Mouse (Mus musculus) forebrain, embryonic 10.5 days (tissue): ENCODE data around the gene Gm28053. TPM values are rescaled to one million over a fixed set of nuclear protein-coding genes. Genes with fewer than 3 reads are reported as not detected.
"Not testable (repeated sequence)": the region's sequence is repeated elsewhere in the genome, so short reads cannot be mapped to it uniquely, and the experiment has no call there.

ENCODE experiments used
- DNase-seq: peaks from one replicate; pipeline ENCODE4 v3.0.0-alpha.2; 2017; ENCODE audit warnings: low spot score; ENCODE audit errors: extremely low spot score
- H3K27ac ChIP-seq: fragments of 300-500 bp; sonication (generic); 2 replicates; pipeline ENCODE4 v1.5.1; 2016; ENCODE audit warnings: mild to moderate bottlenecking
- H3K27me3 ChIP-seq: fragments of 300-500 bp; sonication (generic); 2 replicates; pipeline ENCODE4 v1.6.1; 2016; ENCODE audit warnings: mild to moderate bottlenecking; ENCODE audit not compliant: poor library complexity, severe bottlenecking
- H3K36me3 ChIP-seq: fragments of 300-500 bp; sonication (generic); replicated peaks from 2 replicates; pipeline ENCODE4 v1.6.1; 2016; ENCODE audit warnings: mild to moderate bottlenecking, moderate library complexity
- H3K4me1 ChIP-seq: fragments of 300-500 bp; sonication (generic); 2 replicates; pipeline ENCODE4 v1.6.1; 2016
- H3K4me3 ChIP-seq: fragments of 300-500 bp; sonication (generic); 2 replicates; pipeline ENCODE4 v1.5.1; 2016; ENCODE audit warnings: mild to moderate bottlenecking, moderate library complexity
- H3K9me3 ChIP-seq: fragments of 300-500 bp; sonication (generic); 2 replicates; pipeline ENCODE4 v1.6.1; 2016; ENCODE audit warnings: mild to moderate bottlenecking, moderate library complexity
- WGBS: fragments of 180-500 bp; shearing (Covaris S2); methylation state at CpG from one replicate; pipeline ENCODE4 v1.1.7; 2016; 5-methylcytosine and 5-hydroxymethylcytosine counted together
- polyA plus RNA-seq: library from polyadenylated mRNA; unstranded; fragments of >200 nt; fragmentation: Nextera tagmentation; extraction: Ambion mirVana; gene quantifications from 2 replicates; pipeline ENCODE4 v1.2.1, GENCODE M21; 2016

Gene Gm28053
- polyA plus RNA-seq, 1 experiment from 2014 or later, result not detected

DNA sequence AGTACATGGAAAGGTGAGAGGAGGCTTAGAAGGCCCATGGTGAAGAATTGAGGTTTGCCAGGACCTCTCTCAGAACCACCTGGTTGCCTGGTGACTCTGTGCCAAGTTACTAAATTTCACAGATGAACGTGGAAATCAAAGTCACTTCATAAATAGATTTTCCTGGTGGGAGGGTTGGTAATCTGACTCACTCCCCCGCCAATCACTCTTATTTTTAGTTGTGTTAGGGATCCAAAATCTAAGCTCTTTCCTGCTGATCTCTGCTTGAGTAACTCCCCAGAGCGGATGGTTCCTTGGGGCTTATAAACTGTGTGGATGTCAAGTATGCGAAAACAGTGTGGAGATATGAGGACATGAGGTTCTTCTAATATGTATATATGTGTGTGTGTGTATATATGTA is 36.1 kb upstream of the Gm28053 start:
- DNase-seq, result no peak
- Histone ChIP-seq H3K27me3 (no peaks in the 10 kb centered on the region), H3K27ac (no peak overlapping the region), H3K9me3 (no peaks in the 10 kb centered on the region), H3K4me3 (no peak overlapping the region), H3K36me3 (no peaks in the 10 kb centered on the region), H3K4me1 (no peaks in the 10 kb centered on the region)
- WGBS, result 88% methylated on average over 4 of the region's 4 CpGs

- H3K36me3 ChIP-seq, H3K9me3 ChIP-seq, H3K4me1 ChIP-seq, DNase-seq, H3K27me3 ChIP-seq, H3K4me3 ChIP-seq, H3K27ac ChIP-seq: not testable (repeated sequence)
- 95% methylated on average over 4 of the region's 4 CpGs for WGBS
Measured at GRCm38 (mm10) chr6:48683263-48683821, 35.1 kb upstream of the Gm28053 start.

GRCm38 (mm10) chr6:48684319-48684718 is 34.1 kb upstream of the Gm28053 start, which contains the start of gene Gimap4:
Gimap4 (plus strand) TSS chr6:48684549.
- no peaks in the 10 kb centered on the region for H3K27me3 ChIP-seq
- H3K36me3 ChIP-seq, result no peaks in the 10 kb centered on the region
- no peak within 1 kb of the TSS for H3K27ac ChIP-seq
- no peaks in the 10 kb centered on the region for H3K4me1 ChIP-seq
- DNase-seq, result no peak
- no peak within 1 kb of the TSS for H3K4me3 ChIP-seq
- WGBS, result 82% methylated on average over 5 of the region's 5 CpGs
- no peaks in the 10 kb centered on the region for H3K9me3 ChIP-seq

DNA sequence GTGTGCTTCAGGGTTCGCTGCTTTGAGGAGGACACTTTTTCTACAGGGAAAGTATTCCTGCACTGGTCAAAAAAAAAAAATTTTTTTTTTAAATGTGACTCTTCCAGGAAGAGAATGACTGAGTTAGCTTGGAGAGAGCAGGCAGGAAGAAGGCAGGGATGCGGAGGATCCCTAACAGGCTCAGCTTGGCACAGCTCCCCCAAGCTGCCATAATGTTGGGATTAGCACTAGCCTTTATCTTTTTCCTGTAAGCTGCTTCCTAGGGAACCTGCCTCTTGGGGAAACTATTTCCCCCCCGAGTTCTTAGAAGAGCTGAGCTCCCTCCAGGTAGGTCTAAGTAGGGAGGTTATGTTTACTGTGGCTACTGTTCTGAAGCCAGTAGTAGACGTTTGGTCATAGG is 33.6 kb upstream of the Gm28053 start:
- no peak for DNase-seq
- H3K4me3 ChIP-seq, result no peak overlapping the region
- WGBS, result 52% methylated on average over 4 of the region's 4 CpGs
- H3K36me3 ChIP-seq, result no peaks in the 10 kb centered on the region
- H3K27me3 ChIP-seq, result no peaks in the 10 kb centered on the region
- no peaks in the 10 kb centered on the region for H3K9me3 ChIP-seq
- no peak overlapping the region for H3K27ac ChIP-seq
- no peaks in the 10 kb centered on the region for H3K4me1 ChIP-seq

DNA sequence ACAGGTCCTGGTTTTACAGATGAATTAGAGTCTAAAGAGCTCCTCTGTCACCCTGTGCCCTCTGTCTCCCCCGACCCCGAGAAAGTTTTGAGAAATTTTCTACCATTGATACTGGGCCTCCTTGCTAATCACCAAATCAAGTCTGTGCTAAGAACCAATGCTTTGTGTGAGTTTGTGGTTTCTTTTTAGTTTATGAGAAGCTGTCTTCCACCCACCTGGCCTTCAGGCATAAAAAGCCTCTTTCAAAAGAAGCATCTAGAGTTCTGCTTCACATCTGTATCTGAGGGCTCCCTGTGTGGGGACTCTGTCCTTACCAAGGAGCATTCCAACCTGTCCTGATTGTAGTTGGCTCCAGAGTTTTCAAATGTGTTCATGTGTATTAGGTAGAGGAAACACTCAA is 33.2 kb upstream of the Gm28053 start:
- no peak for DNase-seq
- Histone ChIP-seq H3K4me1 (no peaks in the 10 kb centered on the region), H3K4me3 (no peak overlapping the region), H3K27me3 (no peaks in the 10 kb centered on the region), H3K36me3 (no peaks in the 10 kb centered on the region), H3K9me3 (no peaks in the 10 kb centered on the region), H3K27ac (no peak overlapping the region)
- 75% methylated on average over 2 of the region's 2 CpGs for WGBS

GRCm38 (mm10) chr6:48685694-48686665 is 32.4 kb upstream of the Gm28053 start:
- no peaks in the 10 kb centered on the region for H3K36me3 ChIP-seq
- WGBS, result 88% methylated on average over 7 of the region's 7 CpGs
- H3K27ac ChIP-seq, result no peak overlapping the region
- no peaks in the 10 kb centered on the region for H3K4me1 ChIP-seq
- DNase-seq, result no peak
- no peaks in the 10 kb centered on the region for H3K27me3 ChIP-seq
- H3K9me3 ChIP-seq, result no peaks in the 10 kb centered on the region
- no peak overlapping the region for H3K4me3 ChIP-seq

DNA sequence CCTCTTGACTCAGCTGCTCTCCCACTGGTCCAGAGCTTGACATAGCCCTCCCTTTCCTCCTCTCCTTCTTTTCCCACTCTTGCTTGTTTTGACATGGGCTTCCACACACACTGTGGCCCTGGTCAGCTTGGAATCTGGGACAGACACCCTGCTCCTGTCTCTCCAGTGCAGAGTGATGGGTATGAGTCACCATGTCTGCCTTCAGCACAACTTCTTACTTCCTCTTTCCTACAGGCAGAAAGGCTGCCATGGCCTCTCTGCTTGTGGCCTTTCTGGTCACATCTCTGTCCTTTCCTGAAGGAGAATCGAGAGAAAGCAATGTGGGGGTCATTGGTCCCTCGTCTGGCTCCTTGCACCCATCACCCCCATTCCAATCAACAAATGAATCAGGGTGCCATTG is 31.3 kb upstream of the Gm28053 start:
- no peaks in the 10 kb centered on the region for H3K4me1 ChIP-seq
- H3K36me3 ChIP-seq, result no peaks in the 10 kb centered on the region
- WGBS, result 88% methylated on average over 2 of the region's 2 CpGs
- H3K4me3 ChIP-seq, result no peak overlapping the region
- no peak overlapping the region for H3K27ac ChIP-seq
- H3K9me3 ChIP-seq, result no peaks in the 10 kb centered on the region
- no peaks in the 10 kb centered on the region for H3K27me3 ChIP-seq
- no peak for DNase-seq

DNA sequence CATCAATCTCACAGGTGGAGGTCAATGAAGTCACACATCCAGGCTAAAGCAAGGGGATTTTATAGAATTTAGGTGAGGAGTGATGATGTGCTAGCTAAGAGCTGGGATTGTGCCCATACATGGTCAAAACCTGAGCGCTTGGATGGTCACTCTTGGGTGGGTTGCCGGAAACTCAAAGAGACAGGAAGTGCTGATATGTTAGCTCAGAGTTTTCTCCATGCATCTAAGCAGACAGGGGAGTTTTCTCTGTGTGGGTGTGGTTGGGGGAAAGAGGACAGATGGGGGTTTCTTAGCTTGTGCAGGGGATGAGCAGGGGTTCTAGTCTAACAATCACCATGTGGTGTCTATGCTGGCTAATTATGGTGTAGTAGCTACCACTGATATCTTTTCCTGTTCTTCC is 29.1 kb upstream of the Gm28053 start:
- H3K36me3 ChIP-seq, result no peaks in the 10 kb centered on the region
- 94% methylated on average over 2 of the region's 2 CpGs for WGBS
- H3K4me3 ChIP-seq, result no peak overlapping the region
- DNase-seq, result no peak
- H3K27ac ChIP-seq, result no peak overlapping the region
- H3K27me3 ChIP-seq, result no peaks in the 10 kb centered on the region
- no peaks in the 10 kb centered on the region for H3K4me1 ChIP-seq
- no peaks in the 10 kb centered on the region for H3K9me3 ChIP-seq

DNA sequence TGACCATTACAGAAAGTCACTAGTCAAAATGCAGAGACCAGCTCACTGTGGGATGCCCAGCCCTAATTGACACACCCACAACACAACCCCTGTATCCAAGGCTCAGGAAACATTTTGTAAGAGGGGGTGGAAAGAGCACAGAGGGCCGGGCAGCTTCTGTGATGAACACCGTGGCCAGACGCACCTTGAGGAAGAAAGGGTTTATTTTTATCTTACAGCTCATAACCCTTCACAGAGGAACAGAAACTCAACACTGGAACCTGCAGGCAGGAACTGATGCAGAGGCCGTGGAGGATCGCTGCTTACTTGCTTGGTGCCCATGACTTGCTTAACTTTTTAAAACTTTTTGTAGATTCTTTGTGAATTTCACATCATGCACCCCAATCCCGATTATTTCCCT is 25.4 kb upstream of the Gm28053 start:
- 90% methylated on average over 6 of the region's 6 CpGs for WGBS
- DNase-seq, result no peak
- no peaks in the 10 kb centered on the region for H3K9me3 ChIP-seq
- H3K4me1 ChIP-seq, result peaks cover 3% of the 10 kb centered on the region; the same call in 1 of the 2 replicates
- H3K36me3 ChIP-seq, result no peaks in the 10 kb centered on the region
- no peaks in the 10 kb centered on the region for H3K27me3 ChIP-seq
- H3K27ac ChIP-seq, result no peak overlapping the region
- no peak overlapping the region for H3K4me3 ChIP-seq

DNA sequence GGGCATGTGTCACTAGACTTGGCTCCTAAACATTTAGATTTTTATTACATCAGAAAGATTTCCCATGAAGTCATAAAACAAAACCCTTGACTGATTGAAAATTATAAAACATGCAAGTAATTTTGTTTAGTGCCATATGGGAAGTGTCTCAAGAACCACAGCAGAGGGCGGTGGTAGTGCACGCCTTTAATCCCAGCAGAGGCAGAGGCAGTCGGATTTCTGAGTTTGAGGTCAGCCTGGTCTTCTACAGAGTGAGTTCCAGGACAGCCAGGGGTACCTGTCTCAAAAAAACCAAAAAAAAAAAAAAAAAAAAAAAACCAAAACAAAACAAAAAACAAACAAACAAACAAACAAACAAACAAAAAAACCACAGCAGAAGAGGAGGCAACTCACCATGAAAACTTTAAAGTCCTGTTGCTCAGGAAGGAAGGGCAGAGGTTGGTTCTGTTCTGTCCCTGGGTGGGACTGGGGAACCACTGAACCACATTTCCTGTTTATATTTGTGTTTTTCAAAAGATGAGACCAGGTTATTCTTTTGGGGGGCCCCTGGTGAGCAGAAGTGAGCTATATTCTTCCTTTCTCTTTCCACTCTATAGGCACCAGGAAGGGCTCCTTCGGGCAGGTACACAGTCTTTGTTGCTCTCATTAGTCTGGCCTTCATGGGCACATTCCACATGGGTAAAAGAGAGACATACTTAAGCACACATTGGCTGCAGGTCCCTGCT is 21.4 kb upstream of the Gm28053 start:
- 85% methylated on average over 4 of the region's 4 CpGs for WGBS
- H3K36me3 ChIP-seq, result no peaks in the 10 kb centered on the region
- 0 out of 2 replicates have a peak overlapping the region, but pooled peaks have one; percentile 11 for H3K27ac ChIP-seq
- H3K4me3 ChIP-seq, result no peak overlapping the region
- no peak for DNase-seq
- peaks cover 7% of the 10 kb centered on the region; the same call in 1 of the 2 replicates for H3K4me1 ChIP-seq
- no peaks in the 10 kb centered on the region for H3K9me3 ChIP-seq
- H3K27me3 ChIP-seq, result no peaks in the 10 kb centered on the region

GRCm38 (mm10) chr6:48697555-48697930 is 20.9 kb upstream of the Gm28053 start:
- Histone ChIP-seq H3K9me3 (no peaks in the 10 kb centered on the region), H3K4me3 (no peak overlapping the region), H3K27ac (0 out of 2 replicates have a peak overlapping the region, but pooled peaks have one; percentile 11), H3K27me3 (no peaks in the 10 kb centered on the region), H3K36me3 (no peaks in the 10 kb centered on the region), H3K4me1 (peaks cover 7% of the 10 kb centered on the region; the same call in 1 of the 2 replicates)
- WGBS, result 49% methylated on average over 1 of the region's 1 CpGs
- no peak for DNase-seq

DNA sequence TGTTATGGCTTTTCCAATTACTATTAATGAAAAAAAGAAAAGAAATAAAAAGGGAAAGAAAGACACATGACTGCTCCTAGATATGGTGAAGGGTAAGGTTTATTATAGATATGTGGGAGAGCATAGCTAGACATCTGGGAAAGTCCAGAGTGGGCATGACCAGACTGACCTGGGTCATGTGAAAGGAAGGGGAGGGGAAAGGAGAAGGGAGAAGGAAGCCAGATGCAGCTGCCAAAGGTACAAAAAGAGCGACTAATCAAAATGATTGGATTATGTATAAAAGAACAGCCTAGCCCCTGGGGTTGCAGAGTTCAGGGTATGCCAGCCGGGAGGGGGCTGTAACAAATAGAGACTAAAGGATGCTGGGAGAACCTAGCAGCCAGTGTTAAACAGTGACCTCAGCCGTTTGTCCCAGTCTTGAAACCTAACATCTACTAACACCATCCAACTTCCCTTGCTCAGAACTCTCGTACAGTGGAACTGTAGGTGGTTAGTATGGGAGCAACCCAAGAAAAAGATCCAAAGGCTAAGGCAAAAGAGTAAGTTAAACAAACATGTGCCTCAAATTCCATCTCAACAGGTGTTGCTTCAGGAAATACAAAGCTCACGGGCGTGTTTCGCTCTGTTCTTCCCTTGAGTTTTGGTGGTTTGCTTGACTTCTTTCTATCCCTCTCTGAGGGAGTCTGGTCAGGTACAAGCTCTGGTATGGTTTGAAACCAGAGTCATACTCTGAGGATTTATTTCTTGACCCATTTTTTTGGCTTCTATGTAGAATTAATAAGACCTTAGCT is 20.1 kb upstream of the Gm28053 start:
- DNase-seq, result no peak
- Histone ChIP-seq H3K4me3 (no peak overlapping the region), H3K27ac (no peak overlapping the region), H3K9me3 (no peaks in the 10 kb centered on the region), H3K27me3 (no peaks in the 10 kb centered on the region), H3K36me3 (no peaks in the 10 kb centered on the region), H3K4me1 (peaks cover 7% of the 10 kb centered on the region; the same call in 1 of the 2 replicates)
- 82% methylated on average over 7 of the region's 7 CpGs for WGBS
